Mouse (Mus musculus): ENCODE results near the gene Morn1.
A peak's percentile ranks its signal among the peaks of the same experiment; 100 is the strongest.

Gene Morn1

GRCm38 (mm10) chr4:155118278-155118677, 31.9 kb downstream of the Morn1 start:
- no peak for DNase-seq (ENCODE audit: extremely low spot score)

GRCm38 (mm10) chr4:155120038-155120437, 33.7 kb downstream of the Morn1 start:
- no peak for DNase-seq (ENCODE audit: extremely low spot score)

DNA sequence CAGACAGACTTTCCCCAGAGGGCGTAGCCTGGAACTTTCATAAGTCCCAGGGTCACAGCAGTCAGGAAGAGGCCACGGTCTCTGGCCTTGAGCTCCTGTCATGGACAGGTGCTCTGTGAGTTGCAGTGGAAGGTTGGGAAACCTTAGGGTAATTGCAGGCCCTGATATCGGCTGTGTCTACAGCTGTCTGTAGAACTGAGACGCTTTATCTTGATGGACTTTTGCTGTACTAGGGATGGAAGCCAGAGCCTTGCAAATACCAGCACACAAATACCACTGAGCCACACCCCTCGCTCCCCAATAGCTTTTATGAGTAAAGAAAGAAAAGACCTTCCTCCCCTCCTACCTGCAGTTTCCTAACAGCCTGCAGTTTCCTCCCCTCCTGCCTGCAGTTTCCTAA, 34.2 kb downstream of the Morn1 start:
- no peak for DNase-seq (ENCODE audit: extremely low spot score)

GRCm38 (mm10) chr4:155121222-155121621, 34.8 kb downstream of the Morn1 start:
- DNase-seq (ENCODE audit: extremely low spot score), result no peak

DNA sequence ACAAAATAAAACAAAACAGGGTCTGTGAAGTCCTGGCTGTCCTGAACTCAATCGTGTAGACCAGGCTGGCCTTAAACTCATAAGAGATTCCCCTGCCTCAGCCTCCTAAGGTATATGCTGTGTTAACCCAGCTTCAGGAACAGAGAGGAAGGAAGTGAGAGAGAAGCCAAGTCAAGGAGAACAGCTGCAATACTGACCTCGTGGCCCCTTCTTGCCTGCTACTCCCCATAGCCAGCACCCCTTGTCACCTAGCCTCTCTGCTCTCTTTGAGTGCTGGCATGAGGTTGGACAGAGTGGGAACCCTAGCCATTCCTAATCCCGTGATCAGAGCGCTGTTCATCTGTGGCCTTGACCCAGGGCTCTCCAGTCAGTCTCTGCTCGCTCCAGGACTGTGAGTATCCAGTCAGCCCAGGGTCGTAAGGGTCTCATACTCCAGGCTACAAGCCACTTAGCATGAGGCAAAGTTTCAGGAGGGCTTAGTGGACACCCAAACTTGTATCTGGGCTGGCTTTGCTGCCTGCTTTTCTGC, 35.6 kb downstream of the Morn1 start:
- no peak for DNase-seq (ENCODE audit: extremely low spot score)

DNA sequence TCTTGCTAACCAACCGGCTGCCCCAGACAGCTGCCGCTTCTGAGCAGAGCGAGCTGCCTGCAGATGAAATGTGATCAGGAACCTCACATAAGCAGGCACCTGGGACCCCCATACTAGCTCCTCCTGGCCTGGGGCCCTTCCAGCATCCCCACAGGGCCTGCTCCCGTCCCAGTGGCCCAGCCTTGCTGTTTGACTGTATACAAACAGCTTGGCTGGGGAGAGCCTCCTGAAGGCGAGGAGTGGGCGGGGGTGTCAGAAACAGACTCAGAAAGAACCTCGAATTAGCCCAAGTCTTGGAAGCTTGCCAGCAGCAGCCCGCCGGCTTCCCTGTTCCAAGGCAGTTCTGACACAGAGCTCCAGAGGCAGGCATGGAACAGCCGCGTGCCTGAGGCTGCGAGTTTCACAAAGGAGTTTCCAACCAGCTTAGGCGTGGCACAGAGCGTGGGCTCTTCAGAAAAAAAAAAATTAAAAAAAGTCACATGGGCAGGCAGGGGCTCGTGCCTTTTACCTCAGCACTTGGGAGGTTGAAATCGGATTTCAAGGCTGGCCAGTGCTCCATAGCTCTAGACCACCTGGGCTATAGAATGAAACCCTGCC, 36.2 kb downstream of the Morn1 start:
- no peak for DNase-seq (ENCODE audit: extremely low spot score)

DNA sequence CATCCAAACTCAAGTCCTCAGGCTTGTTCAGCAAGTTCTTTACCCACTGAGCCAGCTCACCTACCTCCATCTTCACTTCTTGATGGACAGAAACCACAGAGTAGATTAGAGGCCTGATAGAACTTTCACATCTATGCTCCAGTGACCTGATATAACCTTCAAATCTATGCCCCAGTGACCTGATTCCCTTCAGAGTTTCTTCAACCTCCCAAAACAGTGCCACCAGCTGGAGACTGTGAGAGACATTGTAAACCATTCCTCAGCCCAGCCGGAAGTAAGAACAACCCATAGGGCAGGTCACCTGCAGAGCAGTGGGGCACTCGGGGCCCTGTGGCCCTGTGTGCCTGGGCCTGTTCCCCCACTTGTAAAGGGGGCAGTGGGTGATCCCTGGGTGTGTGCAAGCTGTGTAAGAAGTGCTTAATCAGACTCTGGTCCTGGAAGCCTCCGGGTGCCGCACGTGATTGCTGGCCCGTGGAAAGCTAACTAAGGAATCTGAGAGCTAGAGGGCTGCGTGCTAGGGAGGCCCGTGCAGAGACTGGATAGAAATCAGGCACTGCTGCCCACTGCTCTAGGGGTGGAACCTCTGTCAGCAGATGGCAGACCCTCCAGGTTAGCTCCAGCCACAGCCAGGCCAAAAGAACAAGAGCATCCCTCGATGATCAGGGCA, 37.6 kb downstream of the Morn1 start:
- DNase-seq (ENCODE audit: extremely low spot score), result no peak

DNA sequence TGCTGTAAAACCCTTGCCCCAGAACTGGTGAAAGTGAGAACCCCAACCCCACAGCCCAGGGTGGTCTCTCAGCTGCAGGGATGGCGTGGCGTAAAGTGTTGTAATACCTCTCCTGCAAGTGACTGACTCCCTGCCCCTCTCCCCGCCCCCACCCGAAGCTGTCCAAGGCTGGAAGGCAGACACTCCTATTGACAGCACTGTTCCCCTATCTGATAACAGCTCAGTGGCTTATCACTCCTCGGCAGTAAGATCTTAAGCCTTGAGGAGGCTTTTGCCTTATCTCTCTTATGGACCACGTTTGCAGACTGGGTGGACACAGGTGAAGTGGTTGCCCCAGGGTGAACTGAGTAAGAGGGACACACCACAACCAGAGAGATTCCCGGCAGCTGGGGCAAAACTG, 38.9 kb downstream of the Morn1 start:
- DNase-seq (ENCODE audit: extremely low spot score), result no peak

GRCm38 (mm10) chr4:155126194-155126593, 39.8 kb downstream of the Morn1 start:
- no peak for DNase-seq (ENCODE audit: extremely low spot score)

GRCm38 (mm10) chr4:155126602-155127372, 40.4 kb downstream of the Morn1 start:
- DNase-seq (ENCODE audit: extremely low spot score), result no peak

DNA sequence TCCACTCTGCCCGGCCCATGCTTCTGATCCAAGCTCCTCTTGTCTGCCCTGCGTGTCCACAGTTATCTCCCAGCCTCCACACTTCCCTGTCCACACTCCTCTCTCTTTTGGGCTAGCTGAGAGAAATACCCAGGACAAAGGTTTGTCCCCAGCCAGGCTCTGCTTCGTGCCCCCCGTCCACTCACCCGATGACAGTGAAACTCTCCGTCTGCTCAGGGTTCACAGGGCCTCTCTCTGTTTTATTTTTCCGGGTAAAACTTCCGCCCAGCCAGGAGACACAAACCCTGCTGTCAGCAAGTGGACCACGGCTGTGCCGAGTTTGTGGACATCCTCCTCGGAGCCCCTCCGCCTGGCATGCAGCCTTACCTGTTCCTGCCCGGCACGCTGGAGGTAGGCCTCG, 42.0 kb downstream of the Morn1 start:
- no peak for DNase-seq (ENCODE audit: extremely low spot score)

GRCm38 (mm10) chr4:155129132-155129917, 42.9 kb downstream of the Morn1 start:
- DNase-seq (ENCODE audit: extremely low spot score), result no peak

- no peak for DNase-seq (ENCODE audit: extremely low spot score)
These were observed 43.6 kb downstream of the Morn1 start for GRCm38 (mm10) chr4:155129996-155130395.

GRCm38 (mm10) chr4:155130616-155131015, 44.2 kb downstream of the Morn1 start:
- no peak for DNase-seq (ENCODE audit: extremely low spot score)

DNA sequence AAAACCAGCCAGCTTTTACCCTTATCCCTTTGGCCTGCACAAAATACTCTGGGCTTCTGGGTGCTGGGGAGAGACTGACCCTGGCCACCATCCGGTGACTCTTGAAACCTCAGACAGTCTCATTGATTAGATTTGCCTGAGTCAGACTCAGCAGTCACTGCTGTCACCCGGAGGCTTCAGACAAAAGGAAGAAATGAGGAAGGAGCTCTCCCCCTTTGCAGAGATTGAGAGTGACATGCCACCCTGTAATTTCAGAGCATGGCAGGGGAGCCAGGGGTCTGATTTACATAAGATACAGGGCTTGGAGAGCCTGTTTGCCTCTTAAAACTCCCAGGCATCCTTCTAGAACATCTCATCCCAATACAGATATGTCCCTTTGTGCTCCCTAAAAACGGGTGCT, 46.8 kb downstream of the Morn1 start:
- DNase-seq (ENCODE audit: extremely low spot score), result no peak

GRCm38 (mm10) chr4:155133658-155134417, 47.5 kb downstream of the Morn1 start:
- peak; percentile 42 for DNase-seq (ENCODE audit: extremely low spot score)

DNA sequence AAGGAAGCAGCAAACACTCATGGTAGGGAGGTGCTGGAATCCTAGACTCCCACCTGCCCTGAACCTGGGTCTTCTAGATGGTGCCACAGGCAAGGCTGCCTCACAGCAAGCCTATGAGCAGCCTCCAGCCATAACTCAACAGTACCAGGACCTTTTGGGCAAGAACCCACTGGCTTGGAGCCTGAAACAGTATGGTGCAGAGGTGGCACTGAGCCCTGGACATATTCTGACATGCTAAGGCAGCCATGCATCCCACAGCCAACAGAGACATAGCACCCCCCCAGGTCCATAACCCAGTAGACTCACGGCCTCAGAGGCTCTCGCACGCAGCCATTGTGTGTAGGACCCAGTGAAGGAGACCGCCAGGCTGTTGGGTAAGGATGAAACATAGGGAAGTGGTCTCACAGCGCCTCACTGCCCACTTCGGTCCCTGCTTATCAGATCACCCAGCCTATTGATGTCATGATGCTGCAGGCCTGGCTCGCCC, 48.4 kb downstream of the Morn1 start:
- no peak for DNase-seq (ENCODE audit: extremely low spot score)

GRCm38 (mm10) chr4:155135909-155136585, 49.7 kb downstream of the Morn1 start:
- DNase-seq (ENCODE audit: extremely low spot score), result no peak

- DNase-seq (ENCODE audit: extremely low spot score), result no peak
These were observed 51.5 kb downstream of the Morn1 start for GRCm38 (mm10) chr4:155137891-155138290.

GRCm38 (mm10) chr4:155138451-155138850, 52.1 kb downstream of the Morn1 start:
- DNase-seq (ENCODE audit: extremely low spot score), result no peak

Data from embryo, embryonic 9.5 days (tissue).